Mouse (Mus musculus): ENCODE measurements around the gene Shroom3. TPM values are rescaled to one million over a fixed set of nuclear protein-coding genes. Genes with fewer than 3 reads are reported as not detected.

Gene Shroom3
- polyA plus RNA-seq, 1 experiment from 2014 or later: 1.5 TPM

- Histone ChIP-seq H3K9ac (replicated peaks; ENCODE audit: low read length) (no peak overlapping the region), H3K4me2 (ENCODE audit: low read length) (no peak overlapping the region), H3K9me3 (ENCODE audit: control insufficient read depth, low read length) (no peaks in the 10 kb centered on the region), H3K27ac (replicated peaks; ENCODE audit: low read depth, low read length) (no peak overlapping the region), H3K36me3 (ENCODE audit: control insufficient read depth, insufficient read depth, low read length) (no peaks in the 10 kb centered on the region), H3K4me1 (ENCODE audit: control insufficient read depth, insufficient read depth, low read length) (no peaks in the 10 kb centered on the region), H3K27me3 (ENCODE audit: control insufficient read depth, insufficient read depth, low read length) (no peaks in the 10 kb centered on the region), H3K4me3 (replicated peaks; ENCODE audit: low read depth, low read length) (no peak overlapping the region)
- DNase-seq (no peak), ATAC-seq (ENCODE audit: low FRiP score, low TSS enrichment) (no peak)
- 49% methylated on average over 3 of the region's 3 CpGs for WGBS
Measured at GRCm38 (mm10) chr5:92871048-92871447, 187.8 kb downstream of the Shroom3 start.

DNA sequence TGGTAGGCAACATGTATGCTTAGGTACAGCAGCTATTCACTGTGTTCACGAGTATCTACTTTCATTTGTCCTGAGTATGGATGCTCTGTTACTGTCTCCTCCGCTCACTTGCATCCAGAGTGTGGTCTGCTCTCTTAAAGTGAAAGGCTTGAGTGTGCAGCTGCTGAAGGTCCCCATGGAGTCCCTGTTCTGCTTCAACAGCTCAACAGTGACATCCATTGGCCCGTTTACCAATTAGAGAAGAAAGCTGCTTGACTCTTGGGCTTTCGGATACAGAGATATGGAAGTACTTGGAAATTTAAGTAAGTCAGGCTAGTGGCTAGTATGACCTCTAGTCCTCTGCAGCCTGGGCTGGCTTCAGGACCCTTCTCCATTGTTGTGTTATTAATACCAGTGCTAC lies 188.9 kb downstream of the Shroom3 start:
- Histone ChIP-seq H3K9ac (replicated peaks; ENCODE audit: low read length) (no peak overlapping the region), H3K9me3 (ENCODE audit: control insufficient read depth, low read length) (no peaks in the 10 kb centered on the region), H3K4me1 (ENCODE audit: control insufficient read depth, insufficient read depth, low read length) (no peaks in the 10 kb centered on the region), H3K27me3 (ENCODE audit: control insufficient read depth, insufficient read depth, low read length) (no peaks in the 10 kb centered on the region), H3K4me3 (replicated peaks; ENCODE audit: low read depth, low read length) (no peak overlapping the region), H3K36me3 (ENCODE audit: control insufficient read depth, insufficient read depth, low read length) (no peaks in the 10 kb centered on the region), H3K27ac (replicated peaks; ENCODE audit: low read depth, low read length) (no peak overlapping the region), H3K4me2 (ENCODE audit: low read length) (no peak overlapping the region)
- ATAC-seq (ENCODE audit: low FRiP score, low TSS enrichment) (no peak), DNase-seq (peak; percentile 49)
- 73% methylated on average over 4 of the region's 4 CpGs for WGBS

- 89% methylated on average over 2 of the region's 2 CpGs for WGBS
- Histone ChIP-seq H3K9me3 (ENCODE audit: control insufficient read depth, low read length) (no peaks in the 10 kb centered on the region), H3K27me3 (ENCODE audit: control insufficient read depth, insufficient read depth, low read length) (no peaks in the 10 kb centered on the region), H3K4me2 (ENCODE audit: low read length) (no peak overlapping the region), H3K4me3 (replicated peaks; ENCODE audit: low read depth, low read length) (no peak overlapping the region), H3K9ac (replicated peaks; ENCODE audit: low read length) (no peak overlapping the region), H3K4me1 (ENCODE audit: control insufficient read depth, insufficient read depth, low read length) (no peaks in the 10 kb centered on the region), H3K27ac (replicated peaks; ENCODE audit: low read depth, low read length) (no peak overlapping the region), H3K36me3 (ENCODE audit: control insufficient read depth, insufficient read depth, low read length) (no peaks in the 10 kb centered on the region)
- no peak for ATAC-seq (ENCODE audit: low FRiP score, low TSS enrichment)
- DNase-seq: no peak
Measured at GRCm38 (mm10) chr5:92872991-92873390, 189.8 kb downstream of the Shroom3 start.

GRCm38 (mm10) chr5:92873518-92873917 lies 190.3 kb downstream of the Shroom3 start:
- Histone ChIP-seq H3K4me1 (ENCODE audit: control insufficient read depth, insufficient read depth, low read length) (no peaks in the 10 kb centered on the region), H3K27me3 (ENCODE audit: control insufficient read depth, insufficient read depth, low read length) (no peaks in the 10 kb centered on the region), H3K9ac (replicated peaks; ENCODE audit: low read length) (no peak overlapping the region), H3K4me3 (replicated peaks; ENCODE audit: low read depth, low read length) (no peak overlapping the region), H3K9me3 (ENCODE audit: control insufficient read depth, low read length) (no peaks in the 10 kb centered on the region), H3K27ac (replicated peaks; ENCODE audit: low read depth, low read length) (no peak overlapping the region), H3K36me3 (ENCODE audit: control insufficient read depth, insufficient read depth, low read length) (no peaks in the 10 kb centered on the region), H3K4me2 (ENCODE audit: low read length) (no peak overlapping the region)
- no peak for ATAC-seq (ENCODE audit: low FRiP score, low TSS enrichment)
- DNase-seq: no peak

DNA sequence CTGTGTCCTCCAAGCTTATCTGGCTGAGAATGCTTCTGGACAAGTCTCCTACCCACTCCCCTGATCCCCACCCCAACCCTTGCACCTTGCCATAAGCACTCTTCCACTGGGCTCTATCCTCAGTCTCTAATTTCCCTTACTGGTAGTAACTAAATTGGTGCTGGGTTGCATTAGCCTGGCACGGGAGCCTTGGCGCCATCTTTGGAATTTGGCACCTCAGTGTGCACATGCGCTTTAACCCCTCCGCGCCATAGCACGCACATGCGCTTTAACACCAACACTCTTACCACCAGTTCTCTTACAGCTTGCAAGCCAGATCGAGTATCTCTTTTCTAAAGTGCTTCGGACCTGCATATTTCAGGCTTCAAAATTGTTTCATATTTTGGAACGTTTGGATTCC lies 192.6 kb downstream of the Shroom3 start:
- Histone ChIP-seq H3K9ac (replicated peaks; ENCODE audit: low read length) (no peak overlapping the region), H3K4me2 (ENCODE audit: low read length) (no peak overlapping the region), H3K36me3 (ENCODE audit: control insufficient read depth, insufficient read depth, low read length) (no peaks in the 10 kb centered on the region), H3K27ac (replicated peaks; ENCODE audit: low read depth, low read length) (no peak overlapping the region), H3K4me1 (ENCODE audit: control insufficient read depth, insufficient read depth, low read length) (no peaks in the 10 kb centered on the region), H3K4me3 (replicated peaks; ENCODE audit: low read depth, low read length) (no peak overlapping the region), H3K27me3 (ENCODE audit: control insufficient read depth, insufficient read depth, low read length) (no peaks in the 10 kb centered on the region), H3K9me3 (ENCODE audit: control insufficient read depth, low read length) (no peaks in the 10 kb centered on the region)
- ATAC-seq (ENCODE audit: low FRiP score, low TSS enrichment): no peak
- DNase-seq: no peak
- WGBS: 97% methylated on average over 10 of the region's 10 CpGs

DNA sequence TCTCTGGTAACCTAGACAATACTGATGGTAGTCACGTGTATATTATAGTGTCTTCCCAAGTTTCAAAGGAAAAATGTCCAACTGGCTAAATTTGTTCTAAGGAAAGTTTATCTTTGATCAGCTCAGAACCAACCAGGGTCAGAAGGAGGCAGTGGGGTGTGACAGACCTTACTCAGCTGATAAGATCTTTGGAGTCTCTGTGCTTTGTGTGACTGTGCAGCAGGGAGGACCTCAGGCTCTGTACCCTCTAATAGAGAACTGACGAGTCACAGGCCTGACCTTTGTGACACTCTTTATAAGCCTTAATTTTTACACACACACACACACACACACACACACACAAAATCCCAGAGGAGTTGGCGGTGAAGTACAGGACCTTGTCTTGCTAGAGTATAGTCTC lies 193.9 kb downstream of the Shroom3 start:
- Histone ChIP-seq H3K9me3 (ENCODE audit: control insufficient read depth, low read length) (no peaks in the 10 kb centered on the region), H3K27ac (replicated peaks; ENCODE audit: low read depth, low read length) (no peak overlapping the region), H3K4me3 (replicated peaks; ENCODE audit: low read depth, low read length) (no peak overlapping the region), H3K27me3 (ENCODE audit: control insufficient read depth, insufficient read depth, low read length) (no peaks in the 10 kb centered on the region), H3K4me2 (ENCODE audit: low read length) (no peak overlapping the region), H3K4me1 (ENCODE audit: control insufficient read depth, insufficient read depth, low read length) (no peaks in the 10 kb centered on the region), H3K36me3 (ENCODE audit: control insufficient read depth, insufficient read depth, low read length) (no peaks in the 10 kb centered on the region), H3K9ac (replicated peaks; ENCODE audit: low read length) (no peak overlapping the region)
- WGBS: 65% methylated on average over 3 of the region's 3 CpGs
- DNase-seq: no peak
- ATAC-seq (ENCODE audit: low FRiP score, low TSS enrichment): no peak

- 96% methylated on average over 2 of the region's 2 CpGs for WGBS
- Histone ChIP-seq H3K36me3 (ENCODE audit: control insufficient read depth, insufficient read depth, low read length) (no peaks in the 10 kb centered on the region), H3K9me3 (ENCODE audit: control insufficient read depth, low read length) (no peaks in the 10 kb centered on the region), H3K4me1 (ENCODE audit: control insufficient read depth, insufficient read depth, low read length) (no peaks in the 10 kb centered on the region), H3K4me2 (ENCODE audit: low read length) (no peak overlapping the region), H3K4me3 (replicated peaks; ENCODE audit: low read depth, low read length) (no peak overlapping the region), H3K27me3 (ENCODE audit: control insufficient read depth, insufficient read depth, low read length) (no peaks in the 10 kb centered on the region), H3K9ac (replicated peaks; ENCODE audit: low read length) (no peak overlapping the region), H3K27ac (replicated peaks; ENCODE audit: low read depth, low read length) (no peak overlapping the region)
- ATAC-seq (ENCODE audit: low FRiP score, low TSS enrichment) (no peak), DNase-seq (no peak)
Measured at GRCm38 (mm10) chr5:92880393-92880792, 197.2 kb downstream of the Shroom3 start.

DNA sequence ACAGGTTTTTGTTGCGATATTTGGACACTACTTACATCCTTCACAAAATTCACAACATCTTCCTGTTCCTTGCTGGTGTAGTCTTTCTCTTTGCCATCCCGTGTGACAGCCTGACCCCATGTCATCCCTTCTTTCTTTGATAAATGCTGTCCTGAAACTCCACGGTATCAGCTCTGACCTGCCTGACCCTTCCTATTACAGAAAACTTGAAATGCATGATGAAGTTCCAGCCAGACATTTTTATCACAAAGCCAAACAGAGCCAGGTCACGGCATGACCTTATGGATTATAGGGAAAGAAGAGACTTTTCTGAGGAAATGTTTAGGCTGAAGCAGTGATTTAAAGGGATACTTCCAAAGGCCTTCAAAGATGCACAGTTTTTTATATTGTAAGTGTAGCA lies 197.7 kb downstream of the Shroom3 start:
- Histone ChIP-seq H3K4me1 (ENCODE audit: control insufficient read depth, insufficient read depth, low read length) (no peaks in the 10 kb centered on the region), H3K36me3 (ENCODE audit: control insufficient read depth, insufficient read depth, low read length) (no peaks in the 10 kb centered on the region), H3K4me3 (replicated peaks; ENCODE audit: low read depth, low read length) (no peak overlapping the region), H3K9ac (replicated peaks; ENCODE audit: low read length) (no peak overlapping the region), H3K9me3 (ENCODE audit: control insufficient read depth, low read length) (no peaks in the 10 kb centered on the region), H3K27ac (replicated peaks; ENCODE audit: low read depth, low read length) (no peak overlapping the region), H3K27me3 (ENCODE audit: control insufficient read depth, insufficient read depth, low read length) (no peaks in the 10 kb centered on the region), H3K4me2 (ENCODE audit: low read length) (no peak overlapping the region)
- DNase-seq (no peak), ATAC-seq (ENCODE audit: low FRiP score, low TSS enrichment) (no peak)
- 44% methylated on average over 4 of the region's 4 CpGs for WGBS

DNA sequence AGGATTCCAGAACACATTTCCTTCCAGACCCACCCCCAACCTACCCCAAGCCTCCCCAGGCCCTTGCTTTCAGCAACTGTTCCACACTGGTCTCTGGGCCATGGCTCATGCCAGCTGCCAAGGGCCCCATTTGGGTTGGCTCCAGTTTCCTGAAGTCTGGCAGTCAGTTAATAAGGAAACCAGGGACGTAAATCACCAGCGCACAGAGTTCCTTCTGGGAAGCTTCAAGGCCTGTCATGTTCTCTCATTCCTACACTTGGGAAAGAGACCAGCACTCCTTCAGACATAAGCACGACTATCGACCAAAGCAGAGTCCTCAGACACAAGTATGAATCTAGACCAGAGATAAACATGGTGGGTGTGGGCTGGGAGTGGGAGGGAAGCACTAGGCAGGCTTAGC lies 202.9 kb downstream of the Shroom3 start:
- Histone ChIP-seq H3K27me3 (ENCODE audit: control insufficient read depth, insufficient read depth, low read length) (no peaks in the 10 kb centered on the region), H3K9ac (replicated peaks; ENCODE audit: low read length) (no peak overlapping the region), H3K4me3 (replicated peaks; ENCODE audit: low read depth, low read length) (no peak overlapping the region), H3K4me1 (ENCODE audit: control insufficient read depth, insufficient read depth, low read length) (no peaks in the 10 kb centered on the region), H3K36me3 (ENCODE audit: control insufficient read depth, insufficient read depth, low read length) (no peaks in the 10 kb centered on the region), H3K9me3 (ENCODE audit: control insufficient read depth, low read length) (no peaks in the 10 kb centered on the region), H3K4me2 (ENCODE audit: low read length) (no peak overlapping the region), H3K27ac (replicated peaks; ENCODE audit: low read depth, low read length) (no peak overlapping the region)
- ATAC-seq (ENCODE audit: low FRiP score, low TSS enrichment) (no peak), DNase-seq (no peak)
- 95% methylated on average over 4 of the region's 4 CpGs for WGBS

All from midbrain, embryonic 14.5 days (tissue).